Mouse (Mus musculus) G1E (cell line): ENCODE results near the gene Tepsin. TPM values are rescaled to one million over a fixed set of nuclear protein-coding genes. Genes with fewer than 3 reads are reported as not detected.

Source experiments
- ATAC-seq: 2 replicates; pipeline ENCODE4 v1.8.0; 2016; ENCODE audit warnings: mild to moderate bottlenecking; ENCODE audit not compliant: insufficient number of reproducible peaks, poor library complexity, low FRiP score, severe bottlenecking; ENCODE audit errors: extremely low read depth
- DNase-seq: peaks from one replicate; pipeline ENCODE4 v3.0.0; 2012; ENCODE audit warnings: low spot score
- H3K27me3 ChIP-seq: 2 replicates; pipeline ENCODE4 v1.6.1; 2012; ENCODE audit warnings: mild to moderate bottlenecking, low read length, inconsistent platforms; ENCODE audit not compliant: insufficient read depth
- H3K36me3 ChIP-seq: replicated peaks from 2 replicates; pipeline ENCODE3; 2012; ENCODE audit warnings: mild to moderate bottlenecking, inconsistent platforms
- H3K4me1 ChIP-seq: 2 replicates; pipeline ENCODE4 v1.6.1; 2012; ENCODE audit warnings: low read depth, low read length, inconsistent platforms, mixed read lengths; ENCODE audit not compliant: insufficient read depth
- H3K4me3 ChIP-seq: 2 replicates; pipeline ENCODE4 v1.5.1; 2012; ENCODE audit warnings: low read depth, mild to moderate bottlenecking, inconsistent platforms, low read length, moderate library complexity, mixed read lengths
- H3K9me3 ChIP-seq: replicated peaks from 2 replicates; pipeline ENCODE4 v1.6.1; 2012; ENCODE audit warnings: inconsistent platforms
- CTCF ChIP-seq: IDR thresholded peaks from 2 replicates; pipeline ENCODE4 v1.5.1; 2012; ENCODE audit warnings: low read depth, low read length, inconsistent platforms, mixed read lengths
- GATA1 ChIP-seq: IDR thresholded peaks from 2 replicates; pipeline ENCODE4 v1.6.1; 2012; ENCODE audit warnings: borderline replicate concordance, low read length, inconsistent platforms, mixed read lengths
- GATA2 ChIP-seq: IDR thresholded peaks from 2 replicates; pipeline ENCODE4 v1.6.1; 2012; ENCODE audit warnings: low read depth, low read length, inconsistent platforms, borderline replicate concordance
- POLR2AphosphoS5 ChIP-seq: IDR thresholded peaks from 2 replicates; pipeline ENCODE4 v1.6.1; 2012; ENCODE audit warnings: low read depth, low read length, inconsistent platforms; ENCODE audit not compliant: insufficient replicate concordance
- TAL1 ChIP-seq: conservative IDR thresholded peaks from 2 replicates; pipeline ENCODE4 v1.6.1; 2012; ENCODE audit warnings: low read depth, low read length, inconsistent platforms, mixed read lengths
- polyA plus RNA-seq: library from polyadenylated mRNA; stranded (reverse); fragments of >175 nt; gene quantifications from 2 replicates; pipeline ENCODE4 v1.2.3, GENCODE M21; 2012
- total RNA-seq, 2 experiments: library from RNA; stranded (forward) in 1 of 2; stranded (reverse) in 1 of 2; fragments of 200-1000 nt in 1 of 2; fragments of >200 nt in 1 of 2; fragmentation: Nextera tagmentation in 1 of 2; gene quantifications; 2 replicates each; pipeline ENCODE4 v1.2.3; 2014 to 2017

Gene Tepsin
- total and polyA plus RNA-seq, 3 experiments, result 14.2 to 24.3 (median 15.7) TPM

- TF ChIP-seq TAL1, result no peak
- TF ChIP-seq GATA1, result no peak
- TF ChIP-seq GATA2, result no peak
- no peak for TF ChIP-seq POLR2AphosphoS5
- TF ChIP-seq CTCF, result no peak
- Histone ChIP-seq H3K4me3 (no peak overlapping the region), H3K36me3 (peaks cover 98% of the 10 kb centered on the region), H3K4me1 (peaks cover 12% of the 10 kb centered on the region), H3K27me3 (no peaks in the 10 kb centered on the region), H3K9me3 (no peaks in the 10 kb centered on the region)
- ATAC-seq (no peak), DNase-seq (no peak)
Measured at GRCm38 (mm10) chr11:120122126-120122525, 23.6 kb upstream of the Tepsin start.

- no peak for TF ChIP-seq TAL1
- TF ChIP-seq CTCF, result peak; percentile 31; the same call in 1 of the 2 replicates
- no peaks in the 10 kb centered on the region for H3K9me3 ChIP-seq
- H3K36me3 ChIP-seq, result peaks cover 99% of the 10 kb centered on the region
- DNase-seq, result no peak
- ATAC-seq, result no peak
- H3K27me3 ChIP-seq, result no peaks in the 10 kb centered on the region
- H3K4me3 ChIP-seq, result no peak overlapping the region
- peaks cover 9% of the 10 kb centered on the region for H3K4me1 ChIP-seq
Measured at GRCm38 (mm10) chr11:120120642-120121420, 22.3 kb upstream of the Tepsin start.

DNA sequence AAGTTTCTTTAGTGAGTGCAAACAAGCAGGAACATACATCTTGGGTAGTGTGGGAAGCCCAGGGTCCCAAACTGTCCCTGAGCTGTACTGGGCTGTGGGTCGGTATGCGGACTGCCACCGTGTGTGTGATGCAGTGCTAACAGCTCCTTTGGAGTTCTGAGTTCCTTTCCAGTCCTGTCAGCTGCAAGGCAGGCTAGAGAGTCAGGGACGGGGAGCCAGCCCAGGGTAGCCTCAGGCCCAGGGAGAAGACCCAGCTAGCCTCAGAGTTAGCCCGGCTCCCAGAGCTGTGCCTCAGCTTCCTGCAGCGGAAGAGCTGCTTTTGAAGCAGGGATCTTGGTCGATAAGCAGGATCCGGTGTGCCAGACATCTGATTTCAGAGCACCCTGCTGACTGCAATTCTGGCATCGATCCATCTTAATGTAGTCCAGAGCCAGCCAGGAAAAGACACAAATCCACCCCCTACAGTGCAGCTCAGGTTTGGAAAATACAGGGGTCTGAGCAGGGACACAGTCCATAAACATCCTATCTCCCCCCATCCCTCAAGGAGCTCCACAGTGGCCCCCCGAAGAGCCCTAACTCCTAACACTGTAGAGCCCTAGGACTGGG is 21.5 kb upstream of the Tepsin start:
- H3K36me3 ChIP-seq, result peaks cover 100% of the 10 kb centered on the region
- DNase-seq, result no peak
- TF ChIP-seq GATA1 (no peak), TAL1 (no peak), GATA2 (no peak), CTCF (no peak), POLR2AphosphoS5 (no peak)
- no peaks in the 10 kb centered on the region for H3K9me3 ChIP-seq
- no peaks in the 10 kb centered on the region for H3K27me3 ChIP-seq
- no peak overlapping the region for H3K4me3 ChIP-seq
- H3K4me1 ChIP-seq, result peaks cover 9% of the 10 kb centered on the region
- no peak for ATAC-seq

- no peaks in the 10 kb centered on the region for H3K9me3 ChIP-seq
- peaks cover 100% of the 10 kb centered on the region for H3K36me3 ChIP-seq
- H3K27me3 ChIP-seq, result no peaks in the 10 kb centered on the region
- ATAC-seq (no peak), DNase-seq (no peak)
- H3K4me3 ChIP-seq, result no peak overlapping the region
- TF ChIP-seq POLR2AphosphoS5, result no peak
- no peak for TF ChIP-seq CTCF
- no peak for TF ChIP-seq GATA1
- TF ChIP-seq GATA2, result no peak
- no peak for TF ChIP-seq TAL1
- H3K4me1 ChIP-seq, result peaks cover 14% of the 10 kb centered on the region
Measured at GRCm38 (mm10) chr11:120119108-120119507, 20.6 kb upstream of the Tepsin start.

DNA sequence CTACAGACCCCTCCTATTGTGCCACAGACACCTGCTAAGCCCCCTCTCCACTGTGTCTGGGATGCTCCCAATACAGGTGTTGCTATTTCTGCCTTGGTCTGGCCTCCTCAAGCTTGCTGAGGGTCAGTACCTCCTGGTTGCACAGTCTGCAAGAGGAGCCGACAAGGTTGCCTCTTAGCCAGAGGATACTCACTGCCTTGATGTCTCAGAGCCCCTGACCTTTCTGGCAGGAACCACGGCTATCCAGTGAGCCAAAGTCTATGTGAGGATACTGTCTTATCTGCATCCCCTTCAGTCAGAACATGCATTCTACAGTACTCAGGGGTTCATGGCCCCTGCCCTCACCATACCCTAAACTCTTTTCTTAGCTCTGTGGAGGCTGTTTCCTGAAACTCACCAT is 19.1 kb upstream of the Tepsin start:
- ATAC-seq (no peak), DNase-seq (no peak)
- TF ChIP-seq POLR2AphosphoS5, result no peak
- TF ChIP-seq TAL1, result no peak
- TF ChIP-seq GATA1, result no peak
- TF ChIP-seq CTCF, result no peak
- no peak for TF ChIP-seq GATA2
- no peaks in the 10 kb centered on the region for H3K9me3 ChIP-seq
- H3K36me3 ChIP-seq, result peaks cover 100% of the 10 kb centered on the region
- H3K4me3 ChIP-seq, result no peak overlapping the region
- H3K4me1 ChIP-seq, result peaks cover 14% of the 10 kb centered on the region
- no peaks in the 10 kb centered on the region for H3K27me3 ChIP-seq

DNA sequence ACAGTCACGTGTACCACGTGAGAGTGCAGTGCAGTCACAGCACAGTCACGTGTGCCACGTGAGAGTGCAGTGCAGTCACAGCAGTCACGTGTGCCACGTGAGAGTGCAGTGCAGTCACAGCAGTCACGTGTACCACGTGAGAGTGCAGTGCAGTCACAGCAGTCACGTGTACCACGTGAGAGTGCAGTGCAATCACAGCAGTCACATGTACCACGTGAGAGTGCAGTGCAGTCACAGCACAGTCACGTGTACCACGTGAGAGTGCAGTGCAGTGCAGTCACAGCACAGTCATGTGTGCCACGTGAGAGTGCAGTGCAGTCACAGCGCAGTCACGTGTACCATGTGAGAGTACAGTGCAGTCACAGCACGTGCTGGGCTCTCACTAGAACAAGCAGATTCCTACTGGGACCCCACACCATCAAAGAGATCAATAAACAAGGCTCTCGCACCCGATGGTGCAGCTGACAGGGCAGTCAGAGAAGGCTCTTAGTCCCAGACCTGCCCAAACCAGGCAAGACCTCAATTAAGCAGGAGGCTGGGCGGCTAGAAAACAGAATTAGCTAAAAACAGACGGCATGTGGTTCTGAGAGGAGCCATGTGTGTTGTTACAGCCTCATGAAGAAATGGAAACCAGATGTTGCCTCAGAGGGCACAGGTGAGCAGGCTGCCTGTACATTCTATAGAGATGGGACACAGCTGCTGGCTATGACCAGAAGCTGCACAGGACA is 16.1 kb upstream of the Tepsin start:
- Histone ChIP-seq H3K4me1 (peaks cover 8% of the 10 kb centered on the region), H3K27me3 (no peaks in the 10 kb centered on the region), H3K9me3 (no peaks in the 10 kb centered on the region), H3K36me3 (peaks cover 100% of the 10 kb centered on the region), H3K4me3 (peak overlapping the region; percentile 39; the same call in 1 of the 2 replicates)
- TF ChIP-seq POLR2AphosphoS5 (no peak; the same call in 1 of the 2 replicates), TAL1 (no peak), GATA2 (no peak)
- ATAC-seq (no peak), DNase-seq (no peak)
